Mouse (Mus musculus) liver, postnatal 0 days (tissue): ENCODE results near the gene Chrna7. TPM values are rescaled to one million over a fixed set of nuclear protein-coding genes. Genes with fewer than 3 reads are reported as not detected.

Experiments used
- ATAC-seq: fragments of 200-750 bp; cut with Nextera tagmentation; 2 replicates; pipeline ENCODE4 v1.8.0; 2017; ENCODE audit warnings: mild to moderate bottlenecking, moderate library complexity
- DNase-seq: peaks from one replicate; pipeline ENCODE4 v3.0.0-alpha.2; 2016
- H3K27ac ChIP-seq: fragments of 300-500 bp; sonication (generic); 2 replicates; pipeline ENCODE4 v1.5.1; 2014; ENCODE audit warnings: antibody characterized with exemption, moderate library complexity, mild to moderate bottlenecking, low read depth
- H3K27me3 ChIP-seq: fragments of 300-500 bp; sonication (generic); 2 replicates; pipeline ENCODE4 v1.6.1; 2014; ENCODE audit warnings: low read length, control low read depth, mixed read lengths; ENCODE audit not compliant: insufficient read depth
- H3K36me3 ChIP-seq: fragments of 300-500 bp; sonication (generic); replicated peaks from 2 replicates; pipeline ENCODE4 v1.6.1; 2014; ENCODE audit warnings: mild to moderate bottlenecking, control low read depth, low read length, moderate library complexity, mixed read lengths; ENCODE audit not compliant: insufficient read depth
- H3K4me1 ChIP-seq: fragments of 300-500 bp; sonication (generic); 2 replicates; pipeline ENCODE4 v1.6.1; 2014; ENCODE audit warnings: antibody characterized with exemption, mild to moderate bottlenecking, control low read depth; ENCODE audit not compliant: insufficient read depth
- H3K4me2 ChIP-seq: fragments of 300-500 bp; sonication (generic); 2 replicates; pipeline ENCODE4 v1.6.1; 2014; ENCODE audit warnings: low read depth, mild to moderate bottlenecking, low read length, moderate library complexity, mixed read lengths
- H3K4me3 ChIP-seq: fragments of 300-500 bp; sonication (generic); 2 replicates; pipeline ENCODE4 v1.5.1; 2014; ENCODE audit warnings: low read depth, low read length
- H3K9ac ChIP-seq: fragments of 300-500 bp; sonication (generic); replicated peaks from 2 replicates; pipeline ENCODE4 v1.6.1; 2014; ENCODE audit warnings: mild to moderate bottlenecking, moderate library complexity
- H3K9me3 ChIP-seq: fragments of 300-500 bp; sonication (generic); 2 replicates; pipeline ENCODE4 v1.6.1; 2016; ENCODE audit warnings: mild to moderate bottlenecking, control low read depth, low read length, mixed read lengths
- CTCF ChIP-seq: sonication (generic); IDR thresholded peaks from 2 replicates; pipeline ENCODE4 v1.5.1; 2016; ENCODE audit warnings: antibody characterized with exemption, low read depth
- EP300 ChIP-seq: IDR thresholded peaks from 2 replicates; pipeline ENCODE4 v1.6.1; 2016; ENCODE audit warnings: antibody characterized with exemption, low read depth, mild to moderate bottlenecking
- WGBS: fragments of 180-500 bp; shearing (Covaris S2); extraction: QIAGEN DNeasy Blood & Tissue Kit; methylation state at CpG from one replicate; pipeline ENCODE4 v1.1.7; 2014; ENCODE audit not compliant: insufficient replicate concordance; 5-methylcytosine and 5-hydroxymethylcytosine counted together
- polyA plus RNA-seq: library from polyadenylated mRNA; unstranded; fragments of >200 nt; fragmentation: Nextera tagmentation; extraction: Ambion mirVana; gene quantifications from 2 replicates; pipeline ENCODE4 v1.2.1, GENCODE M21; 2015

Chrna7 gene
- polyA plus RNA-seq, 1 experiment from 2014 or later: not detected

- no peaks in the 10 kb centered on the region for H3K36me3 ChIP-seq
- H3K9me3 ChIP-seq: no peaks in the 10 kb centered on the region
- no peaks in the 10 kb centered on the region for H3K4me1 ChIP-seq
- no peak overlapping the region for H3K4me3 ChIP-seq
- no peak for DNase-seq
- no peak overlapping the region for H3K4me2 ChIP-seq
- no peak for TF ChIP-seq EP300
- no peak for TF ChIP-seq CTCF
- no peaks in the 10 kb centered on the region for H3K27me3 ChIP-seq
- ATAC-seq: no peak
- 80% methylated on average over 4 of the region's 4 CpGs for WGBS
- H3K9ac ChIP-seq: no peak overlapping the region
- no peak overlapping the region for H3K27ac ChIP-seq
These were observed 126.4 kb downstream of the Chrna7 start for GRCm38 (mm10) chr7:63085954-63086353.

- no peaks in the 10 kb centered on the region for H3K9me3 ChIP-seq
- no peaks in the 10 kb centered on the region for H3K36me3 ChIP-seq
- no peak overlapping the region for H3K4me2 ChIP-seq
- WGBS: 0% methylated on average over 1 of the region's 1 CpGs
- H3K4me1 ChIP-seq: no peaks in the 10 kb centered on the region
- H3K4me3 ChIP-seq: no peak overlapping the region
- ATAC-seq: no peak
- TF ChIP-seq EP300 (no peak), CTCF (no peak)
- H3K9ac ChIP-seq: no peak overlapping the region
- no peak overlapping the region for H3K27ac ChIP-seq
- H3K27me3 ChIP-seq: no peaks in the 10 kb centered on the region
- no peak for DNase-seq
These were observed 127.9 kb downstream of the Chrna7 start for GRCm38 (mm10) chr7:63084351-63085003.

GRCm38 (mm10) chr7:63060996-63061395, 151.4 kb downstream of the Chrna7 start:
- Histone ChIP-seq H3K4me2 (no peak overlapping the region), H3K9ac (no peak overlapping the region), H3K9me3 (no peaks in the 10 kb centered on the region), H3K4me1 (no peaks in the 10 kb centered on the region), H3K4me3 (no peak overlapping the region), H3K27me3 (no peaks in the 10 kb centered on the region), H3K36me3 (no peaks in the 10 kb centered on the region), H3K27ac (no peak overlapping the region)
- DNase-seq (no peak), ATAC-seq (no peak)
- TF ChIP-seq CTCF (no peak), EP300 (no peak)
- WGBS: 72% methylated on average over 2 of the region's 2 CpGs

Other genes with a start within 250 kb of the Chrna7 start
- 0.02 TPM in 1 of 2 replicates, not detected in the other for gene Otud7a, start 232.2 kb upstream of the Chrna7 start, polyA plus RNA-seq